Mouse (Mus musculus) MEL (cell line): ENCODE data around the gene Runx1. TPM values are rescaled to one million over a fixed set of nuclear protein-coding genes. Genes with fewer than 3 reads are reported as not detected.
A peak's percentile ranks its signal among the peaks of the same experiment; 100 is the strongest.

Experiments
- DNase-seq: peaks from one replicate; pipeline ENCODE4 v3.0.0; 2011; ENCODE audit warnings: low read depth, low spot score
- H3K27ac ChIP-seq: 2 replicates; pipeline ENCODE4 v1.5.1; 2012; ENCODE audit warnings: low read depth, mild to moderate bottlenecking, control low read depth, low read length, moderate library complexity; ENCODE audit not compliant: control insufficient read depth
- H3K27me3 ChIP-seq, 2 experiments: fragments of 150-350 bp in 1 of 2; sonication (generic) in 1 of 2; 2 replicates each; pipeline ENCODE4 v1.6.1; 2012; ENCODE audit warnings: low read length in 2 of 2, mild to moderate bottlenecking in 2 of 2, improper control_type of control experiment in 1 of 2, moderate library complexity in 1 of 2; ENCODE audit not compliant: insufficient read depth in 2 of 2, control insufficient read depth in 1 of 2
- H3K36me3 ChIP-seq, 2 experiments: 2 replicates each; pipeline ENCODE4 v1.6.1; 2012 to 2014; ENCODE audit warnings: low read length in 2 of 2, improper control_type of control experiment in 1 of 2, inconsistent platforms in 1 of 2, mild to moderate bottlenecking in 1 of 2; ENCODE audit not compliant: insufficient read depth in 2 of 2, control insufficient read depth in 1 of 2
- H3K4me1 ChIP-seq, 2 experiments: fragments of 150-350 bp in 1 of 2; sonication (generic) in 1 of 2; 2 replicates each; pipeline ENCODE4 v1.6.1; 2012; ENCODE audit warnings: low read length in 2 of 2, improper control_type of control experiment in 1 of 2, mild to moderate bottlenecking in 1 of 2; ENCODE audit not compliant: insufficient read depth in 2 of 2, control insufficient read depth in 1 of 2
- H3K4me3 ChIP-seq, 2 experiments: fragments of 150-350 bp in 1 of 2; sonication (generic) in 1 of 2; 2 replicates each; pipeline ENCODE4 v1.5.1; 2012; ENCODE audit warnings: low read depth in 2 of 2, low read length in 2 of 2, mild to moderate bottlenecking in 2 of 2, moderate library complexity in 2 of 2, control low read depth in 1 of 2, improper control_type of control experiment in 1 of 2; ENCODE audit not compliant: control insufficient read depth in 1 of 2, insufficient read depth in 1 of 2
- H3K79me2 ChIP-seq: 2 replicates; pipeline ENCODE4 v1.6.1; 2012; ENCODE audit warnings: mild to moderate bottlenecking, low read length, moderate library complexity; ENCODE audit not compliant: control insufficient read depth, poor library complexity, insufficient read depth
- H3K9ac ChIP-seq: 2 replicates; pipeline ENCODE4 v1.6.1; 2012; ENCODE audit warnings: low read depth, mild to moderate bottlenecking, control low read depth, low read length, moderate library complexity; ENCODE audit not compliant: control insufficient read depth, poor library complexity, severe bottlenecking
- H3K9me3 ChIP-seq: fragments of 150-350 bp; sonication (generic); replicated peaks from 2 replicates; pipeline ENCODE4 v1.6.1; 2012; ENCODE audit warnings: mild to moderate bottlenecking, low read length, improper control_type of control experiment, moderate library complexity; ENCODE audit not compliant: insufficient read depth
- CHD2 ChIP-seq: IDR thresholded peaks from 2 replicates; pipeline ENCODE4 v1.6.1; 2011; ENCODE audit warnings: low read length, improper control_type of control experiment
- E2F4 ChIP-seq: IDR thresholded peaks from 2 replicates; pipeline ENCODE4 v1.6.1; 2011; ENCODE audit warnings: low read depth, low read length, improper control_type of control experiment, borderline replicate concordance
- ELF1 ChIP-seq: IDR thresholded peaks from 2 replicates; pipeline ENCODE4 v1.6.1; 2014; ENCODE audit warnings: low read depth, mild to moderate bottlenecking, inconsistent platforms, low read length, improper control_type of control experiment, moderate library complexity
- EP300 ChIP-seq, 2 experiments: IDR thresholded peaks; 2 replicates each; pipeline ENCODE4 v1.6.1; 2011; ENCODE audit warnings: improper control_type of control experiment in 2 of 2, low read length in 2 of 2, low read depth in 1 of 2, mild to moderate bottlenecking in 1 of 2
- ETS1 ChIP-seq: IDR thresholded peaks from 2 replicates; pipeline ENCODE4 v1.6.1; 2012; ENCODE audit warnings: low read depth, mild to moderate bottlenecking, inconsistent platforms, low read length, improper control_type of control experiment, moderate library complexity
- GABPA ChIP-seq: IDR thresholded peaks from 2 replicates; pipeline ENCODE4 v1.6.1; 2012; ENCODE audit warnings: low read depth, mild to moderate bottlenecking, inconsistent platforms, low read length, improper control_type of control experiment, moderate library complexity
- KAT2A ChIP-seq: conservative IDR thresholded peaks from 2 replicates; pipeline ENCODE4 v1.6.1; 2012; ENCODE audit warnings: low read depth, low read length, improper control_type of control experiment, inconsistent platforms
- MAX ChIP-seq: IDR thresholded peaks from 2 replicates; pipeline ENCODE4 v1.6.1; 2011; ENCODE audit warnings: low read length, improper control_type of control experiment
- MYC ChIP-seq: IDR thresholded peaks from 2 replicates; pipeline ENCODE4 v1.6.1; 2011; ENCODE audit warnings: low read depth, mild to moderate bottlenecking, low read length, improper control_type of control experiment, moderate library complexity
- NRF1 ChIP-seq: IDR thresholded peaks from 2 replicates; pipeline ENCODE4 v1.6.1; 2014; ENCODE audit warnings: low read depth, mild to moderate bottlenecking, inconsistent platforms, low read length, improper control_type of control experiment, moderate library complexity; ENCODE audit not compliant: poor library complexity, insufficient read depth, severe bottlenecking
- POLR2A ChIP-seq, 2 experiments: IDR thresholded peaks; 2 replicates each; pipeline ENCODE4 v1.6.1; 2011 to 2012; ENCODE audit warnings: low read length in 2 of 2, mild to moderate bottlenecking in 2 of 2, control low read depth in 1 of 2, improper control_type of control experiment in 1 of 2, low read depth in 1 of 2, moderate library complexity in 1 of 2; ENCODE audit not compliant: control insufficient read depth in 1 of 2, insufficient read depth in 1 of 2, poor library complexity in 1 of 2
- POLR2AphosphoS5 ChIP-seq: IDR thresholded peaks from 2 replicates; pipeline ENCODE4 v1.6.1; 2012; ENCODE audit warnings: low read depth, borderline replicate concordance, mild to moderate bottlenecking, inconsistent platforms, low read length, moderate library complexity, mixed read lengths
- TBP ChIP-seq: IDR thresholded peaks from 2 replicates; pipeline ENCODE4 v1.8.0; 2011; ENCODE audit warnings: low read depth, low read length, improper control_type of control experiment
- USF1 ChIP-seq: IDR thresholded peaks from 2 replicates; pipeline ENCODE4 v1.6.1; 2014; ENCODE audit warnings: low read depth, mild to moderate bottlenecking, inconsistent platforms, low read length, improper control_type of control experiment, moderate library complexity
- ZKSCAN1 ChIP-seq: IDR thresholded peaks from 2 replicates; pipeline ENCODE4 v1.6.1; 2012; ENCODE audit warnings: low read depth, mild to moderate bottlenecking, inconsistent platforms, low read length, improper control_type of control experiment, moderate library complexity
- ZMIZ1 ChIP-seq: IDR thresholded peaks from 2 replicates; pipeline ENCODE4 v1.6.1; 2012; ENCODE audit warnings: low read depth, mild to moderate bottlenecking, inconsistent platforms, low read length, improper control_type of control experiment, moderate library complexity
- polyA plus RNA-seq, 2 experiments: library from polyadenylated mRNA; stranded (reverse) in 1 of 2; unstranded in 1 of 2; fragments of >175 nt in 1 of 2; fragments of >200 nt in 1 of 2; gene quantifications; 2 replicates each; pipeline versions ENCODE4 v1.2.1 to v1.2.4; 2012; ENCODE audit warnings: low replicate concordance in 2 of 2, low read depth in 1 of 2; ENCODE audit not compliant: insufficient read length in 2 of 2, insufficient read depth in 1 of 2, missing spikeins in 1 of 2
- total RNA-seq: library from RNA; depleted of rRNA; stranded (reverse); fragments of 300-350 nt; gene quantifications from 2 replicates; pipeline ENCODE4 v1.2.3, GENCODE M21; 2012

Gene Runx1
- total and polyA plus RNA-seq, 3 experiments, result 14.3 to 23.5 TPM; not detected in 1

DNA sequence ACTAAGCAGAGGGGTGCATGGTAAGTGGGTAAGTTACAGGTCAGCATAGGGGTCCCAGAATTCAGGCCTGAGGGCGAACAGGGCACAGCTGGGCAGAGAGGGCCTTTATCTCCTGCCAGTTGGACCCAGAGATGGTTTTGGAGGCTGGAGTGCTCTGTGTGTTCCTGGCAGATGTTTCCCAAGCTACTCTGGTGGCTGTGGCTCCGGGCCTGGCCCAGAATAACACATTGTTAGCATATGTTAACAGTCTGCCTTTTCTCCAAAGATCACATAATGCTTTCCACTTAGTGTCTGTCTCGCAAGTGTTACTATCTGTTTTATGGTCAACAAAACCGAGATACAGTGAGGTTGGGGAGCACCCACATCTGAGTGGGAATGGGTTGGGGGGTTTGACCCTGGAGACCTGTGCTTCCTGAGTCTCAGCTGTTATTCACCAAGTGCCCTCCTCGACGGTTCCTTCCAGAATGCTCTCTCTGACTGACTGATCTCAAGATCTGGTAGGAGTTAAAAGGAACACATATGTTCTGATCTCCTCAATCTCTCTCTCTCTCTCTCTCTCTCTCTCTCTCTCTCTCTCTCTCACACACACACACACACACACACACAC, 39.6 kb downstream of the Runx1 start:
- Histone ChIP-seq H3K9ac (no peak overlapping the region), H3K79me2 (peaks cover 37% of the 10 kb centered on the region), H3K36me3 (peaks cover 19 to 26% of the 10 kb centered on the region in 2 experiments), H3K4me3 (no peak overlapping the region), H3K4me1 (peaks cover 6 to 31% of the 10 kb centered on the region in 2 experiments), H3K27ac (peak overlapping the region; percentile 31; the same call in 1 of the 2 replicates), H3K27me3 (no peaks in the 10 kb centered on the region), H3K9me3 (no peaks in the 10 kb centered on the region)
- TF ChIP-seq POLR2A (IDR thresholded peaks at IDR 0.05; ENCODE audit: control insufficient read depth in 1 of 2, insufficient read depth in 1 of 2, low read depth in 1 of 2, low read length in 2 of 2, poor library complexity in 1 of 2), result 0 out of 4 replicates have a peak, but pooled peaks of 1 of the 2 experiments have one; percentile 1
- TF ChIP-seq NRF1, result no peak
- TF ChIP-seq MAX, result 0 out of 2 replicates have a peak, but pooled peaks have one; percentile 20
- no peak for DNase-seq

DNA sequence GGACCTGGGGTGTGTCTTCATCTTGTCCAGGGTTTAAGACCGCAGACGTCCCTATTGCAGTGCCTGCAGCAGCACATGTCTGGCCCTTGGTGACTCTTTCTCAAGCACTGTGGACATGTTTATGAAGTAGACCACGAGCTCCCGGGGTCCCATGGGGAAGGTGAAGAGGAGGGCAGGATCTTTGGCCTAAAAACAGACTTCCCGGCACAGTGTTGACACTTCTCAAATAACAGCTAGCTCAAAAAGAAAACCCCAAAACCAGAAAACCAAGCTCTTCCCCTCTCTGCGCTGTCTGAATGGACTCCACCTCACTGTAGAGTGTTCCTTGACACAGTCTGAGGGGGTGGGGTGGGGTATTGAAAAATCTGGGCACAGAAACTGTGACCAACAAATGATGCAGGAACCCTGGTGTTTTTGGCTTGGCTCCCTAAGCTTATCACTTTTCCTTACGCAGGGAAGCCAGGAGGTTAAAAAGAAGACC, 42.3 kb downstream of the Runx1 start:
- Histone ChIP-seq H3K79me2 (peaks cover 44% of the 10 kb centered on the region), H3K36me3 (peaks cover 15 to 24% of the 10 kb centered on the region in 2 experiments), H3K4me3 (no peak overlapping the region), H3K9me3 (no peaks in the 10 kb centered on the region), H3K4me1 (peaks cover 6 to 28% of the 10 kb centered on the region in 2 experiments), H3K9ac (no peak overlapping the region), H3K27ac (no peak overlapping the region), H3K27me3 (no peaks in the 10 kb centered on the region)
- no peak for DNase-seq
- TF ChIP-seq ELF1 (no peak), MAX (no peak), EP300 (IDR thresholded peaks at IDR 0.05; ENCODE audit: low read depth in 1 of 2, low read length in 2 of 2) (no peak), MYC (no peak), CHD2 (no peak), ZKSCAN1 (no peak), E2F4 (no peak), ZMIZ1 (no peak)

DNA sequence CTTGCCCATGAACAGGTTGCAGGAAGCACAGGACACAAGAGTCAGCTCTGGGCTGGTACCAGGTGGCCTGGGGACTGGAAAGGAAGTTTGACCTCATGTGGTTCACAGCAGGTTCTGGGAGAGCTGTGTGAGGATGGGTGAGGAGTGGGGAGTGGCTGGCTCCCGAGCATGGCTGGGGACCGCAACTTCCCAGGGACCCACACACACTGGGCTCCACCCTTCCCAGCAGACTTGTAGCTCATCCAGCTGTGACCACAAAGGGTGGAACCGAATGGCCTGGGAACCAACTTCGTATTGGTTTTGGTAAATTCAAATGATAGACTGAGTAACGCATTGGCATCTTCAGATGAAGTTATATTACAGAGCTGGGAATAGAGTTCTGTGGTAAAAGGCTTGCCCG, 43.5 kb downstream of the Runx1 start:
- peaks cover 2 to 15% of the 10 kb centered on the region in 2 experiments for H3K4me1 ChIP-seq
- peaks cover 12 to 13% of the 10 kb centered on the region in 2 experiments for H3K36me3 ChIP-seq
- DNase-seq, result no peak
- H3K27me3 ChIP-seq, result no peaks in the 10 kb centered on the region
- H3K9ac ChIP-seq, result no peak overlapping the region
- H3K4me3 ChIP-seq, result no peak overlapping the region
- H3K79me2 ChIP-seq, result peaks cover 49% of the 10 kb centered on the region
- H3K27ac ChIP-seq, result no peak overlapping the region
- no peak for TF ChIP-seq NRF1
- TF ChIP-seq ETS1, result no peak
- no peak for TF ChIP-seq USF1
- TF ChIP-seq GABPA, result no peak
- TF ChIP-seq ZKSCAN1, result no peak
- TF ChIP-seq POLR2AphosphoS5, result no peak
- TF ChIP-seq KAT2A, result no peak
- no peak for TF ChIP-seq TBP
- no peak for TF ChIP-seq ZMIZ1
- H3K9me3 ChIP-seq, result no peaks in the 10 kb centered on the region
